Mouse (Mus musculus) kidney, adult 2 months (tissue): ENCODE results near the gene Ccdc65. TPM values are rescaled to one million over a fixed set of nuclear protein-coding genes. Genes with fewer than 3 reads are reported as not detected.

ENCODE experiments used
- DNase-seq: peaks from one replicate; pipeline ENCODE4 v3.0.0; 2021
- H3K27ac ChIP-seq: fragments of 200-500 bp; 2 replicates; pipeline ENCODE4 v1.5.1; 2012; ENCODE audit warnings: low read depth, low read length, control low read depth, inconsistent platforms; ENCODE audit not compliant: insufficient read depth
- H3K27me3 ChIP-seq: fragments of 200-500 bp; replicated peaks from 2 replicates; pipeline ENCODE4 v1.6.1; 2012; ENCODE audit warnings: mild to moderate bottlenecking, moderate library complexity, low read length, inconsistent platforms; ENCODE audit not compliant: control insufficient read depth, insufficient read depth
- H3K36me3 ChIP-seq: fragments of 200-500 bp; 2 replicates; pipeline ENCODE4 v1.6.1; 2012; ENCODE audit warnings: mild to moderate bottlenecking, moderate library complexity, low read length, inconsistent platforms; ENCODE audit not compliant: control insufficient read depth, insufficient read depth
- H3K4me1 ChIP-seq: fragments of 200-500 bp; 2 replicates; pipeline ENCODE4 v1.6.1; 2011; ENCODE audit warnings: low read length; ENCODE audit not compliant: control insufficient read depth, insufficient read depth
- H3K4me3 ChIP-seq: fragments of 200-500 bp; 2 replicates; pipeline ENCODE4 v1.5.1; 2011; ENCODE audit warnings: mild to moderate bottlenecking, low read depth, low read length, control low read depth; ENCODE audit not compliant: insufficient read depth
- CTCF ChIP-seq: fragments of 200-500 bp; conservative IDR thresholded peaks from 2 replicates; pipeline ENCODE4 v1.5.1; 2011; ENCODE audit warnings: low read depth, mild to moderate bottlenecking, control low read depth, low read length, moderate library complexity, mixed read lengths; ENCODE audit not compliant: insufficient read depth, insufficient read length
- POLR2A ChIP-seq: fragments of 200-500 bp; IDR thresholded peaks from one replicate; pipeline ENCODE4 v1.6.1; 2011; ENCODE audit warnings: low read depth, low read length, control low read depth
- WGBS: fragments of 180-500 bp; shearing (Covaris S2); methylation state at CpG from one replicate; pipeline ENCODE4 v1.1.7; 2018; 5-methylcytosine and 5-hydroxymethylcytosine counted together
- polyA plus RNA-seq: library from polyadenylated mRNA; depleted of rRNA; stranded (reverse); fragments of >200 nt; gene quantifications from 2 replicates; pipeline ENCODE4 v1.2.3, GENCODE M21; 2012; rRNA removed

The Ccdc65 gene
- polyA plus RNA-seq, 1 experiment: 0.42 TPM

DNA sequence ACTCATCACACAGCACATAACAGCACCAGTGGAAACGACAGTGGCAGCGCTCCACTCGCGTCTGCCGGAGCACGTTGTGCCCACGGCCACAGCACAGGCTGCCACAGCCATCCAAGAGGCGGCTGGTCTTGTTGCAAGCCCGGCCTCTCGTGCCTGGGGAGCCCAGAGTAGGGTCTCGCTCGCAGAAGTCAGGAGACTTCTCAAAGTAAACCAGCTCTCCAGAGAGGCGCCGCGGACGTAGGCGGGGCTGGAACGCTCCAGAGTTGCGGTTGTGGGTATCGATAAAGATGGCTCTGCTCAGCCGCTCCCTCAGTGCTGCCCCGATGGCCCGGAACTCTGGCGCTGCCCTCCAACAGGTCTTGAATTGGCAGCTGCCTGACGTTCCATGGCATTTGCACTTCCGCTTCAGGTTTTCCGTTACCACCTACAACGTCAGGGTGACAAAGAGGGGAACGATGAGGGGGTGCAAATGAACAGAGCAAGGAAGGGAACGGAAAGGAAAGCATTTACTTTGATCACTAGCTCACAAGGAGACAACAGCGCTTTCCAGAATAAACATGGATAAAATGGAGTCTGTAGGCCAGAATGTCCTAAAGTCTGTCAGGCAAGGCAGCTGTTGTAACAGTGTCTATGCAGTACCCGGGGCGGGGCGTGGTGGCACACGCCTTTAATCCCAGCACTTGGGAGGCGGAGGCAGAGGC is 64.7 kb downstream of the Ccdc65 start:
- Histone ChIP-seq H3K27me3 (peaks cover 4% of the 10 kb centered on the region), H3K36me3 (no peaks in the 10 kb centered on the region), H3K4me3 (peak overlapping the region; percentile 41), H3K4me1 (peaks cover 6% of the 10 kb centered on the region; the same call in 1 of the 2 replicates), H3K27ac (no peak overlapping the region)
- TF ChIP-seq CTCF: no peak
- TF ChIP-seq POLR2A: no peak
- 9% methylated on average over 36 of the region's 36 CpGs for WGBS
- DNase-seq: peak; percentile 23

Other genes with a start within 250 kb of the Ccdc65 start
- not detected in 2 replicates for gene OR5BS1P, start 238.3 kb upstream of the Ccdc65 start, polyA plus RNA-seq
- gene Lalba, start 225.5 kb upstream of the Ccdc65 start, polyA plus RNA-seq: not detected in 2 replicates
- gene Olfr279, start 215.8 kb upstream of the Ccdc65 start, polyA plus RNA-seq: not detected in 2 replicates
- 32.0 and 33.1 TPM in 2 replicates for gene Kansl2, start 173.9 kb upstream of the Ccdc65 start, polyA plus RNA-seq
- 10.0 and 11.0 TPM in 2 replicates for gene Ccnt1, start 137.3 kb upstream of the Ccdc65 start, polyA plus RNA-seq
- 1.0 and 1.1 TPM in 2 replicates for gene 4930415O20Rik, start 137.2 kb upstream of the Ccdc65 start, polyA plus RNA-seq
- 98.7 and 104 TPM in 2 replicates for gene Adcy6, start 98.1 kb upstream of the Ccdc65 start, polyA plus RNA-seq
- 20.2 and 21.7 TPM in 2 replicates for gene Cacnb3, start 77.4 kb upstream of the Ccdc65 start, polyA plus RNA-seq
- gene Ddx23, start 45.3 kb upstream of the Ccdc65 start, polyA plus RNA-seq: 23.8 and 24.4 TPM in 2 replicates
- gene Rnd1, start 30.7 kb upstream of the Ccdc65 start, polyA plus RNA-seq: 2.2 and 2.8 TPM in 2 replicates
- gene Fkbp11, start 20.0 kb downstream of the Ccdc65 start, polyA plus RNA-seq: 9.3 and 10.1 TPM in 2 replicates
- 114 and 143 TPM in 2 replicates for gene Arf3, start 55.0 kb downstream of the Ccdc65 start, polyA plus RNA-seq
- gene Wnt10b, start 69.9 kb downstream of the Ccdc65 start, polyA plus RNA-seq: 0.22 and 0.25 TPM in 2 replicates
- 0.04 TPM in 1 of 2 replicates, not detected in the other for gene Wnt1, start 81.7 kb downstream of the Ccdc65 start, polyA plus RNA-seq
- gene Ddn, start 101.3 kb downstream of the Ccdc65 start, polyA plus RNA-seq: 12.1 and 12.3 TPM in 2 replicates
- gene Prkag1, start 123.3 kb downstream of the Ccdc65 start, polyA plus RNA-seq: 68.9 and 72.7 TPM in 2 replicates
- 18.8 and 20.8 TPM in 2 replicates for gene Kmt2d, start 163.0 kb downstream of the Ccdc65 start, polyA plus RNA-seq
- gene Rhebl1, start 186.3 kb downstream of the Ccdc65 start, polyA plus RNA-seq: 6.4 and 7.1 TPM in 2 replicates
- gene Dhh, start 190.3 kb downstream of the Ccdc65 start, polyA plus RNA-seq: 1.2 and 1.5 TPM in 2 replicates
- 36.1 and 50.2 TPM in 2 replicates for gene Lmbr1l, start 210.0 kb downstream of the Ccdc65 start, polyA plus RNA-seq
- gene Tuba1b, start 226.4 kb downstream of the Ccdc65 start, polyA plus RNA-seq: 488 and 540 TPM in 2 replicates
- 12.0 TPM in 1 of 2 replicates, not detected in the other for gene Gm49450, start 245.3 kb downstream of the Ccdc65 start, polyA plus RNA-seq
- gene Tuba1a, start 245.5 kb downstream of the Ccdc65 start, polyA plus RNA-seq: 121 and 131 TPM in 2 replicates